23 mouse cellular contexts compared by ENCODE assay signal in the genomic region with DNA sequence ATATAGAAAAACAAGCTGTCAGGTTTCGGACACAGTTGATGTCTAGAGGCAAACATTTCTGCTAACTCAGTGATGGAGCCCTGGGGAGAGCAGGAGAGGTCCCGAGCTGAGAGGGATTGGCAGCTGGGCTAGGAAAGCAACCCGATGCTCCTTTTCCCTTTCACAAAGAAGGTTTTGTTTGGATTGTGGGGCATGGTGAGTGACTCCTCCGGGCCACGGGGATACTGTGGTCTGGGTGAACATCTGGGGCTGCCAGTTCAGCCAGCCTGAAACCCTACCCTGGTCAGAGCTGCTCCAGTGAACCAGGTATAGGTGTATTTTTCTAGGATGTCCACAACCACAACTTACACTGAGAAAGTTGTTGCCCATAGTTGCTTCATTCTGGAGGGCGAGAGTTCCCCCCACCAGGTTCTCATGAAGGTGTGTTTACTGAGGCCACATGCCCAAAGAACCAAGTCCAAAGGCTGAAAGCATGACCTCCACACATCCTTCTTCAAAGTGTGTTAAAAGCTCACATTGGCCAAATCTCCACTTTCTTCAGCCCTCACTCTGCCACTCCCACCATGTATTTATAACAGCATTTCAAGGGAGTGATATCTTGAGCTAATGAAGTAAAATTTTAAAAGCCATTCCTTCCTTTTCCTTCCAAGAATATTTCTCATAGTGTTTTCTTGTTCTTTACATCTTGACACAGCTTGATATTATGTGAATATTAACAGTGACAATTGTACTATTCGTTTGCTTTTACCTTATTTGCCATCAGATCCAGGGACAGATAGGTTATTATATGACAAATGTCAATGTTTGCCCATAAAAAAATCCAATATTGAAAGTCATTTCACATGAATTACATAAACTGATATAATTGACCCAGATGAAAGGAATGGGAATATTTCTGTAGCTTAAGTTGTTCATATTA.
DNase-seq lines count a peak whose midpoint lies in the region; ATAC-seq and TF ChIP-seq lines count a peak whose summit lies in the region.
"Had no signal": no experiment of that assay in that cellular context is flagged by ENCODE, and none has a peak within 500 bp of the region (broad histone marks: within the 10 kb centered on the region; RNA-seq: fewer than 3 reads in every experiment).

No protein-coding gene starts in this region.

- H3K9ac ChIP-seq in kidney, embryonic 16.5 days (replicated peaks; ENCODE audit: low read length), result no peak overlapping the region
- no peak overlapping the region for H3K9ac ChIP-seq in embryonic facial prominence, embryonic 13.5 days
- no peak overlapping the region for H3K9ac ChIP-seq in stomach, embryonic 14.5 days (replicated peaks; ENCODE audit: low read depth, low read length)
- no peak overlapping the region for H3K9ac ChIP-seq in intestine, postnatal 0 days (ENCODE audit: low read depth, low read length)
- H3K9ac ChIP-seq: forebrain, postnatal 0 days; hindbrain, embryonic 15.5 days; midbrain, embryonic 12.5 days had no signal

- no peaks in the 10 kb centered on the region for H3K36me3 ChIP-seq in kidney, embryonic 16.5 days (ENCODE audit: insufficient read depth, low read length)
- H3K36me3 ChIP-seq in embryonic facial prominence, embryonic 13.5 days, result no peaks in the 10 kb centered on the region
- H3K36me3 ChIP-seq in stomach, embryonic 14.5 days (ENCODE audit: control insufficient read depth, insufficient read depth, low read length), result no peaks in the 10 kb centered on the region
- no peaks in the 10 kb centered on the region for H3K36me3 ChIP-seq in intestine, postnatal 0 days (ENCODE audit: control insufficient read depth, insufficient read depth)
- H3K36me3 ChIP-seq: hindbrain, embryonic 15.5 days; midbrain, embryonic 12.5 days had no signal

- TF ChIP-seq CTCF in intestine, postnatal 0 days (IDR thresholded peaks at IDR 0.05; ENCODE audit: low read depth), result no peak

- peak; percentile 76; the same call in 1 of the 2 replicates for ATAC-seq in kidney, embryonic 16.5 days (ENCODE audit: low FRiP score, low TSS enrichment)
- ATAC-seq in embryonic facial prominence, embryonic 13.5 days (ENCODE audit: insufficient number of reproducible peaks, insufficient read depth, low FRiP score, low TSS enrichment, low read depth), result peak; percentile 26; the same call in 1 of the 2 replicates
- ATAC-seq in stomach, embryonic 14.5 days (ENCODE audit: insufficient number of reproducible peaks, insufficient read depth, low FRiP score, low read depth), result peak; percentile 77; the same call in 1 of the 2 replicates
- no peak for ATAC-seq in intestine, postnatal 0 days
- ATAC-seq: activated CD4-positive, CD25-positive, alpha-beta regulatory T cell, adult 4 months; forebrain, postnatal 0 days; Patski had no signal

- H3K4me1 ChIP-seq in kidney, embryonic 16.5 days (ENCODE audit: insufficient read depth, low read length), result no peaks in the 10 kb centered on the region
- peaks cover 4% of the 10 kb centered on the region; the same call in 1 of the 2 replicates for H3K4me1 ChIP-seq in embryonic facial prominence, embryonic 13.5 days
- H3K4me1 ChIP-seq in stomach, embryonic 14.5 days (ENCODE audit: control insufficient read depth, insufficient read depth, low read length), result no peaks in the 10 kb centered on the region
- H3K4me1 ChIP-seq in intestine, postnatal 0 days (replicated peaks; ENCODE audit: control insufficient read depth, insufficient read depth, low read length), result no peaks in the 10 kb centered on the region
- H3K4me1 ChIP-seq: hindbrain, embryonic 15.5 days; midbrain, embryonic 12.5 days had no signal

- H3K27ac ChIP-seq in kidney, embryonic 16.5 days (ENCODE audit: low read length), result no peak overlapping the region
- no peak overlapping the region for H3K27ac ChIP-seq in embryonic facial prominence, embryonic 13.5 days
- H3K27ac ChIP-seq in stomach, embryonic 14.5 days (ENCODE audit: low read length), result no peak overlapping the region
- H3K27ac ChIP-seq in intestine, postnatal 0 days (ENCODE audit: low read depth, low read length), result no peak overlapping the region
- H3K27ac ChIP-seq: hindbrain, embryonic 15.5 days; layer of hippocampus, adult 2 months; macrophage; midbrain, embryonic 12.5 days had no signal

- no peak for DNase-seq in kidney, postnatal 25 days
- peak; percentile 45 for DNase-seq in embryo, embryonic 10.5 days (ENCODE audit: low spot score)
- no peak for DNase-seq in urinary bladder, adult 18-20 months (ENCODE audit: low spot score in 2 of 2)
- DNase-seq: adrenal gland, postnatal 25 days; cerebellum, adult 2 months; forebrain, postnatal 0 days; gastrocnemius, postnatal 10 days; heart, postnatal 10 days; kidney, adult 2 months; left cerebral cortex, postnatal 4 days; lung, adult 2 months; thymus, adult 18-20 months had no signal

- 31% methylated on average over 7 of the region's 7 CpGs for WGBS in kidney, embryonic 16.5 days
- WGBS in embryonic facial prominence, embryonic 13.5 days, result 23% methylated on average over 7 of the region's 7 CpGs
- WGBS in stomach, embryonic 14.5 days, result 30% methylated on average over 7 of the region's 7 CpGs
- WGBS in intestine, postnatal 0 days, result 35% methylated on average over 7 of the region's 7 CpGs

- H3K4me3 ChIP-seq in kidney, embryonic 16.5 days (ENCODE audit: low read length), result no peak overlapping the region
- H3K4me3 ChIP-seq in embryonic facial prominence, embryonic 13.5 days, result no peak overlapping the region
- H3K4me3 ChIP-seq in stomach, embryonic 14.5 days (ENCODE audit: low read depth, low read length), result no peak overlapping the region
- H3K4me3 ChIP-seq in intestine, postnatal 0 days (ENCODE audit: low read depth, low read length), result no peak overlapping the region
- H3K4me3 ChIP-seq: erythroblast, embryonic 14.5 days; hindbrain, embryonic 15.5 days; layer of hippocampus, adult 2 months; midbrain, embryonic 12.5 days had no signal

- H3K27me3 ChIP-seq in kidney, embryonic 16.5 days (ENCODE audit: insufficient read depth, low read length), result no peaks in the 10 kb centered on the region
- H3K27me3 ChIP-seq in embryonic facial prominence, embryonic 13.5 days, result no peaks in the 10 kb centered on the region
- no peaks in the 10 kb centered on the region for H3K27me3 ChIP-seq in stomach, embryonic 14.5 days (ENCODE audit: control insufficient read depth, insufficient read depth, low read length)
- H3K27me3 ChIP-seq in intestine, postnatal 0 days (replicated peaks; ENCODE audit: control insufficient read depth, insufficient read depth, low read length), result no peaks in the 10 kb centered on the region
- H3K27me3 ChIP-seq: hindbrain, embryonic 15.5 days; midbrain, embryonic 12.5 days; Patski had no signal

- H3K4me2 ChIP-seq in kidney, embryonic 16.5 days (replicated peaks; ENCODE audit: low read depth, low read length), result no peak overlapping the region
- H3K4me2 ChIP-seq in embryonic facial prominence, embryonic 13.5 days, result no peak overlapping the region
- H3K4me2 ChIP-seq in stomach, embryonic 14.5 days (replicated peaks; ENCODE audit: low read depth, low read length), result no peak overlapping the region
- H3K4me2 ChIP-seq in intestine, postnatal 0 days (replicated peaks; ENCODE audit: low read depth), result no peak overlapping the region
- H3K4me2 ChIP-seq: hindbrain, embryonic 15.5 days; midbrain, embryonic 12.5 days had no signal

- no peaks in the 10 kb centered on the region for H3K9me3 ChIP-seq in kidney, embryonic 16.5 days (ENCODE audit: low read length)
- no peaks in the 10 kb centered on the region for H3K9me3 ChIP-seq in embryonic facial prominence, embryonic 13.5 days
- H3K9me3 ChIP-seq in stomach, embryonic 14.5 days (ENCODE audit: control insufficient read depth, low read depth, low read length), result no peaks in the 10 kb centered on the region
- no peaks in the 10 kb centered on the region for H3K9me3 ChIP-seq in intestine, postnatal 0 days (ENCODE audit: control insufficient read depth)
- H3K9me3 ChIP-seq: hindbrain, embryonic 15.5 days; midbrain, embryonic 12.5 days had no signal
